Mouse (Mus musculus) lung, postnatal 0 days (tissue): ENCODE measurements around the gene Clasp2. TPM values are rescaled to one million over a fixed set of nuclear protein-coding genes. Genes with fewer than 3 reads are reported as not detected.
A peak's percentile ranks its signal among the peaks of the same experiment; 100 is the strongest.

ENCODE experiments used
- ATAC-seq: fragments of 200-750 bp; cut with Nextera tagmentation; 2 replicates; pipeline ENCODE4 v1.8.0; 2017; ENCODE audit warnings: moderate library complexity
- DNase-seq: peaks from one replicate; pipeline ENCODE4 v3.0.0-alpha.2; 2016; ENCODE audit warnings: low spot score
- H3K27ac ChIP-seq: fragments of 300-500 bp; sonication (generic); 2 replicates; pipeline ENCODE4 v1.5.1; 2014; ENCODE audit warnings: antibody characterized with exemption, mild to moderate bottlenecking, low read length, mixed read lengths
- H3K27me3 ChIP-seq: fragments of 300-500 bp; sonication (generic); replicated peaks from 2 replicates; pipeline ENCODE4 v1.6.1; 2014; ENCODE audit warnings: low read length, mixed read lengths; ENCODE audit not compliant: insufficient read depth
- H3K36me3 ChIP-seq: fragments of 300-500 bp; sonication (generic); 2 replicates; pipeline ENCODE4 v1.6.1; 2014; ENCODE audit warnings: low read length, mixed read lengths; ENCODE audit not compliant: insufficient read depth
- H3K4me1 ChIP-seq: fragments of 300-500 bp; sonication (generic); 2 replicates; pipeline ENCODE4 v1.6.1; 2014; ENCODE audit warnings: antibody characterized with exemption, low read depth, low read length, mixed read lengths; ENCODE audit not compliant: insufficient read depth
- H3K4me2 ChIP-seq: fragments of 300-500 bp; sonication (generic); replicated peaks from 2 replicates; pipeline ENCODE4 v1.6.1; 2014; ENCODE audit warnings: low read depth, mild to moderate bottlenecking, low read length, moderate library complexity, mixed read lengths
- H3K4me3 ChIP-seq: fragments of 300-500 bp; sonication (generic); 2 replicates; pipeline ENCODE4 v1.5.1; 2014; ENCODE audit warnings: low read depth, low read length
- H3K9ac ChIP-seq: fragments of 300-500 bp; sonication (generic); replicated peaks from 2 replicates; pipeline ENCODE4 v1.6.1; 2014; ENCODE audit warnings: low read depth, mild to moderate bottlenecking
- H3K9me3 ChIP-seq: fragments of 300-500 bp; sonication (generic); 2 replicates; pipeline ENCODE4 v1.6.1; 2016; ENCODE audit warnings: low read length, mixed read lengths
- CTCF ChIP-seq: IDR thresholded peaks from 2 replicates; pipeline ENCODE4 v1.5.1; 2016; ENCODE audit warnings: antibody characterized with exemption, mild to moderate bottlenecking
- EP300 ChIP-seq: IDR thresholded peaks from 2 replicates; pipeline ENCODE4 v1.6.1; 2016; ENCODE audit warnings: antibody characterized with exemption, mild to moderate bottlenecking, control low read depth
- WGBS: fragments of 180-500 bp; shearing (Covaris S2); extraction: QIAGEN DNeasy Blood & Tissue Kit; methylation state at CpG from one replicate; pipeline ENCODE4 v1.1.7; 2014; 5-methylcytosine and 5-hydroxymethylcytosine counted together
- polyA plus RNA-seq: library from polyadenylated mRNA; unstranded; fragments of >200 nt; fragmentation: Nextera tagmentation; extraction: Ambion mirVana; gene quantifications from 2 replicates; pipeline ENCODE4 v1.2.1, GENCODE M21; 2015

Gene Clasp2
- polyA plus RNA-seq, 1 experiment from 2014 or later: 12.1 TPM

DNA sequence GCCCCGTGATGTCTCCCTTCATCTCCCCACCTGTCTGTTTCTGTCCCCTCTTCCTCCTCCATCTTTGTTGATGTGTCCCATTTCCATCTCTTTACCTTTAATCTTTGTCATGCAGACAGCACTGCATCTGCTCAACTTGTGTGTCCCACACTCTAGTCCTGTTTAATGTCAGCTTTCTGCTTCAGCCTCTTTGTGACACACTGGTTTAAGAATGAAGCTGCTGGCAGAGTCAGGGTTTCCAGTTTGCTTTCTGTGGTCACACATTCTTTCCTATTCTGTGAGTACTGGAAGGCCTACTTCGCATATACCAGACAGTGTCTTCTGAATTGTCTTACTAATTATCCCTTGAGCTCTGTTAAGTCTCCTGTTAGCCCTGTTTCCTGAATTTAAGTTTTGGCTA, 62.5 kb downstream of the Clasp2 start:
- no peak overlapping the region for H3K4me3 ChIP-seq
- TF ChIP-seq CTCF (no peak), EP300 (no peak)

DNA sequence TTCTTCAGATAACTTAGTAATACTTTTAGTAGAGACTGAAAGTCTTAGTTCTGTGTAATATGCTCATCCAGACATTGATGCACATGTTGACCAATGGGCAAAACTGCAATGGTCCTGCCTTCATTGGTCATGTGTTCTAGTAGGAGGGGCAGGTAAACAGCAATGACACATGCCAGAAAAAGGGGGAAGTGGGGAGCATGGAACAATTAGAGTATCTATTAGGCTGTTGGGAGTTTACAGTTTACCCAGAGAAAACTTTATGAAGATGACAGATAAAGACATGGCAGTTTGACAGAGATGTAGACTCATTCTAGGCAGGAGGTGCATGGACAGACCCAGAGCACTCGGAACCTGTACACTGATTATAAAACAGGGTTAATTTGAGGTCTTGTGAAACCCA, 64.1 kb downstream of the Clasp2 start:
- ATAC-seq: no peak
- TF ChIP-seq CTCF (no peak), EP300 (no peak)

More for the DNA sequence above, 62.5 kb downstream of the Clasp2 start:
- H3K9me3 ChIP-seq: no peaks in the 10 kb centered on the region
- H3K27me3 ChIP-seq: no peaks in the 10 kb centered on the region
- ATAC-seq (no peak), DNase-seq (no peak)
- no peaks in the 10 kb centered on the region for H3K4me1 ChIP-seq
- no peak overlapping the region for H3K9ac ChIP-seq
- no peak overlapping the region for H3K4me2 ChIP-seq
- no peaks in the 10 kb centered on the region for H3K36me3 ChIP-seq
- 78% methylated on average over 2 of the region's 2 CpGs for WGBS
- no peak overlapping the region for H3K27ac ChIP-seq

DNA sequence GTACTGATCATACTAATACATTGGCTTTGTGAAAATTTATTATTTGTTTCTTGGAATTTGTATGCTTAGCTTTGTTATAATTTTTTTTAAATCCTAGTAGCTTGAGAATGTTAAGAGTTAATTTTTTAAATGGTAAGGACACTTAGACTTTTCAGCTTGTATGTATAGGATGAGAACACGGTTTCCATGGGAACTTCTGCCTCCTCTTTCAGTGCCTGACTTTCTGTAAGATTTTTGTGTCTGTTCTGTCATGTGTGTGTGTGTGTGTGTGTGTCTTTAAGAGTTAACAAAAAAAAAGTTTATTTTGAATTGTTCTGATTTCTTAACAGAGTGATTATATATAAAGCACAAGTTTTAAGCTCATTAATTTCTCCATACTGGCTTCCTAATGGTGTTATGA, 70.1 kb downstream of the Clasp2 start:
- Histone ChIP-seq H3K27me3 (no peaks in the 10 kb centered on the region), H3K9ac (no peak overlapping the region), H3K4me2 (no peak overlapping the region), H3K27ac (no peak overlapping the region), H3K4me1 (no peaks in the 10 kb centered on the region), H3K4me3 (no peak overlapping the region), H3K9me3 (no peaks in the 10 kb centered on the region), H3K36me3 (no peaks in the 10 kb centered on the region)
- ATAC-seq (no peak), DNase-seq (no peak)
- WGBS: 31% methylated on average over 1 of the region's 1 CpGs
- TF ChIP-seq CTCF (no peak), EP300 (no peak)

More for the DNA sequence above, 64.1 kb downstream of the Clasp2 start:
- no peak overlapping the region for H3K4me3 ChIP-seq
- H3K27ac ChIP-seq: no peak overlapping the region
- H3K27me3 ChIP-seq: no peaks in the 10 kb centered on the region
- no peak for DNase-seq
- H3K36me3 ChIP-seq: no peaks in the 10 kb centered on the region
- no peak overlapping the region for H3K4me2 ChIP-seq
- no peaks in the 10 kb centered on the region for H3K4me1 ChIP-seq
- WGBS: 95% methylated on average over 1 of the region's 1 CpGs
- no peaks in the 10 kb centered on the region for H3K9me3 ChIP-seq
- no peak overlapping the region for H3K9ac ChIP-seq

DNA sequence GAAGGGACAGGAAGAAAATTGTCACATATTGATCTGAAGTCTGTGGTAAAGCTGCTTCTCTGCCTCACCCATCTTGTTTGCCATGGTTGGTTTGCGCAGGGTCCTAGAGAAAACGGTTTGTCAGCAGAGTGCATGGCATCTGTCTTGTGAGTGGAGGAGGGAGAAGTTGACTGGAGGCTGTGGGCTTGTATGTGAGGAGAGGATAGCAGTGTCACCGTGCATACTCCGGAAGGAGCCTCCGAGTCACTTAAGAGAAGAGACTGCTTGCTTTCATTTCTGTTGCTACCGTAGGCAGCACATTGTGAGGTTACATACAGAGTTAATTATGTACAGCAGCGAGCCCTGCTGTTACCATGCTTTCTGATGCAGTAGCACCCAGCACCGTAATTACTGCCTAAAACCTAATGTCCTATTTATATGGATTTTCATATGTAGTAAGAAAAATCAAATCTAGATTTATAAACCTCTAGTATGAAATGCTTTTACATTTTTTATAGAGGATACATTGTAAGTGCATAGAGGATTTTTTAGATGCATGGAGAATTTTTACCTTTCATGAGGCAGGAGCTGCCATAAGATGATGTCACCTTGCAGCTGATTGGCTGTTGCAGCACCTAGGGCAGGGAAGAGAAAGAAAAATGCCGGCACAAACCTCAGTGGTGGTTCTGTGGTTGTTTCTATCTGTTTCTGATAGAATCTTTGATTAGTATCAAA, 70.8 kb downstream of the Clasp2 start:
- WGBS: 51% methylated on average over 9 of the region's 9 CpGs
- TF ChIP-seq EP300: no peak
- no peak for TF ChIP-seq CTCF
- H3K4me2 ChIP-seq: peak overlapping the region; percentile 29; the same call in 1 of the 2 replicates
- H3K4me1 ChIP-seq: no peaks in the 10 kb centered on the region
- no peak overlapping the region for H3K4me3 ChIP-seq
- no peak for ATAC-seq
- H3K36me3 ChIP-seq: no peaks in the 10 kb centered on the region
- DNase-seq: peak; percentile 14
- H3K27ac ChIP-seq: no peak overlapping the region
- H3K9me3 ChIP-seq: no peaks in the 10 kb centered on the region
- H3K9ac ChIP-seq: no peak overlapping the region
- H3K27me3 ChIP-seq: no peaks in the 10 kb centered on the region

DNA sequence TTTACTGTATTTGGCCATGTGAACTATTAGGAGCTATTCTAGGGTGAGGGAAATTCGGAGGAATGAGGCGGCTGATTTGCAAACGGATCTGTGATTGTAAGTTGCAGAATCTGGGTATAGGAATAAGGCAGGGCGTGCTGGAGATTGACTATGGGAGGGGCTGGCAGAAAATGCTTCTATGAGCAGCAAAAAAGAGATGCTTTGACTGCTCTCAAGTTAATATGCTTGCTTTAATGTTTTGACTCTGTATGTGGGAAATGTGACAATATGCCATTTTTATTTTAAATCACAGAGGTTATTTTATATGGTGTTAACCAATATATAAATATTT, 71.4 kb downstream of the Clasp2 start:
- H3K36me3 ChIP-seq: no peaks in the 10 kb centered on the region
- DNase-seq: no peak
- no peaks in the 10 kb centered on the region for H3K4me1 ChIP-seq
- TF ChIP-seq EP300 (no peak), CTCF (no peak)
- H3K27me3 ChIP-seq: no peaks in the 10 kb centered on the region
- no peaks in the 10 kb centered on the region for H3K9me3 ChIP-seq
- peak overlapping the region; percentile 29; the same call in 1 of the 2 replicates for H3K4me2 ChIP-seq
- ATAC-seq: no peak
- H3K4me3 ChIP-seq: no peak overlapping the region
- no peak overlapping the region for H3K27ac ChIP-seq
- H3K9ac ChIP-seq: no peak overlapping the region
- WGBS: 78% methylated on average over 4 of the region's 4 CpGs

DNA sequence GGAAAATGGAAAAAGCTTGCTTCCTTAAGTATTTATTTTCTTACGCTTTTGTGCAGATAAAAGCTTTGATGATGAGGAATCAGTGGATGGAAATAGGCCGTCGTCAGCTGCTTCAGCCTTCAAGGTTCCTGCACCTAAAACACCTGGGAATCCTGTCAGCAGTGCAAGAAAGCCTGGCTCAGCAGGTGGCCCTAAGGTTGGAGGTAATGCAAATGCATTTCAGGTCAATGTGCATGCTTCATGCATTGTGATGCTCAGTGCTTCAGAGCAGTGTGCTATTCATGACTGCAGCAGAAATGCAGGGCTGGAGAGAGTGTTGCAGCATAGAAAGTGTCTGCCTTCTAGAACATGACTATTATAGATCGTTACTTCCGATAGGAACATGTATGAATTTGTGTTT, 71.8 kb downstream of the Clasp2 start:
- ATAC-seq (no peak), DNase-seq (no peak)
- no peaks in the 10 kb centered on the region for H3K27me3 ChIP-seq
- H3K36me3 ChIP-seq: no peaks in the 10 kb centered on the region
- H3K4me1 ChIP-seq: no peaks in the 10 kb centered on the region
- no peaks in the 10 kb centered on the region for H3K9me3 ChIP-seq
- H3K9ac ChIP-seq: no peak overlapping the region
- H3K4me2 ChIP-seq: no peak overlapping the region
- 88% methylated on average over 5 of the region's 5 CpGs for WGBS
- TF ChIP-seq CTCF (no peak), EP300 (no peak)
- no peak overlapping the region for H3K27ac ChIP-seq
- H3K4me3 ChIP-seq: no peak overlapping the region
